Mouse (Mus musculus): ENCODE data around the gene Mrps18b. TPM values are rescaled to one million over a fixed set of nuclear protein-coding genes. Genes with fewer than 3 reads are reported as not detected.

Gene Mrps18b
- polyA plus RNA-seq, 1 experiment: 69.7 TPM

DNA sequence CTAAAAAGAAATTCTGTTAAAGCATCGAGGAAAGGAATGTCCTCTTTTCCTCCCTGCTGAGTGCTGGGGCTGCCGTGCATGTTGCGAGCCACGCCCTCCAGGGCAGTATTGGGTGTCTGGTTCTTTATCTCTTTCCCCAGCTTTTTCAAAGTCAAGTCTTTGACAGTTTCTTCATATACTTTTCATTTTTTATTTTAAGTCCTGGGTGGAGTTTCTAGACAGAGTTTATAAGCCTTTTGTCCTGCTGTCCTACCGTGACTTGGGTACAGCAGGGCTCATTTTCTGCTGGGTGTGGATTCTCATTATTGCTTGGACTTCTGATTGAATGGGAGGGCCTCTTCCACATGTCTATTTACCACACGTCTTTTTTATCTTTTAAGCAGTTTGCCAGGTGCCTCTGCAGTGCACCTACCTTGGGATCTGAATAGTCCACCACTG lies 3.7 kb upstream of the Mrps18b start:
- no peak overlapping the region for H3K4me3 ChIP-seq (ENCODE audit: control insufficient read depth, insufficient read depth, low read length)
- WGBS: 72% methylated on average over 6 of the region's 6 CpGs
- peaks cover 29% of the 10 kb centered on the region for H3K36me3 ChIP-seq (ENCODE audit: control insufficient read depth, insufficient read depth, low read length)
- TF ChIP-seq CTCF (IDR thresholded peaks at IDR 0.05; ENCODE audit: borderline replicate concordance, control insufficient read depth, extremely low read depth, insufficient read depth, low read length, poor library complexity) (no peak), POLR2A (IDR thresholded peaks at IDR 0.05; ENCODE audit: control insufficient read depth, extremely low read depth, insufficient read depth, low read length, poor library complexity) (no peak)
- H3K27me3 ChIP-seq (ENCODE audit: control insufficient read depth, insufficient read depth, low read length): no peaks in the 10 kb centered on the region
- peaks cover 9% of the 10 kb centered on the region for H3K4me1 ChIP-seq (replicated peaks; ENCODE audit: control insufficient read depth, insufficient read depth, low read length)
- no peak overlapping the region for H3K27ac ChIP-seq (ENCODE audit: control insufficient read depth, insufficient read depth, low read length)
- no peak for DNase-seq

DNA sequence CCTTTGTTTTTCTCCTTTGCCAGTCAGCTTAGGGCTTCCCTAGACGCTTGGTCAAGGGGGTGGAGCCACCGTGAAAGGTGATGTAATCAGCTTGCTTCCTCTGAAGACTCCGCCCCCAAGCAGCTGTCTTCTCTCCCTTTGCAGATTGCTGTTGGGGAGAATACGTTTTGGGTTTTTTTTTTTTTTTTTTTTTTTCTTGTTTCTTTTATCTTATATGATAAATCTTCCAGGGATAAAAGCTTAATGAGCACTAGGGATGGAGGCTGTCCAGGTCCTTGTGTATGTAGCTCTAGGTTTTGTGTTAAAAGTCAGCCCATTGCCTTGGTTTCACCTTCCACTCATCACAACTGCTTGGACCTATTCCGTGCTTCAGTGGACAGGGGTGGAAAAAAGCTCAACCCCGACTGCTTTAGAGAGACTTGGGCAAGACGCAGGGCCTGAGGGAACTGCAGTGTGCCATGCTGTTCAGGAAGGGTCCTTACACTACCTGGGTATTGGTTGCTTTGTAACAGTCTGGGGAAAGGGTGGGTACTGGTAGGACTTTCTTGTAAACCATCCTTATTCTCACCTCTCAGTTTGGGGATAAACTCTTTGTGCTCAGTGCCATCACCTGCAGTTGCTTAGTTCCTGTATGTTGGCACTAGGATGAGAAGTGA lies 3.0 kb upstream of the Mrps18b start:
- Histone ChIP-seq H3K27me3 (ENCODE audit: control insufficient read depth, insufficient read depth, low read length) (no peaks in the 10 kb centered on the region), H3K36me3 (ENCODE audit: control insufficient read depth, insufficient read depth, low read length) (peaks cover 22% of the 10 kb centered on the region), H3K4me1 (replicated peaks; ENCODE audit: control insufficient read depth, insufficient read depth, low read length) (peaks cover 9% of the 10 kb centered on the region), H3K27ac (ENCODE audit: control insufficient read depth, insufficient read depth, low read length) (peak overlapping the region; percentile 75), H3K4me3 (ENCODE audit: control insufficient read depth, insufficient read depth, low read length) (peak overlapping the region; percentile 39)
- WGBS: 8% methylated on average over 7 of the region's 7 CpGs
- no peak for TF ChIP-seq CTCF (IDR thresholded peaks at IDR 0.05; ENCODE audit: borderline replicate concordance, control insufficient read depth, extremely low read depth, insufficient read depth, low read length, poor library complexity)
- 0 out of 2 replicates have a peak, but pooled peaks have one; percentile 36 for TF ChIP-seq POLR2A (IDR thresholded peaks at IDR 0.05; ENCODE audit: control insufficient read depth, extremely low read depth, insufficient read depth, low read length, poor library complexity)
- peak; percentile 97 for DNase-seq

GRCm38 (mm10) chr17:35918276-35919059 lies 2.3 kb upstream of the Mrps18b start:
- H3K36me3 ChIP-seq (ENCODE audit: control insufficient read depth, insufficient read depth, low read length): peaks cover 15% of the 10 kb centered on the region
- H3K4me3 ChIP-seq (ENCODE audit: control insufficient read depth, insufficient read depth, low read length): peak overlapping the region; percentile 58
- H3K27me3 ChIP-seq (ENCODE audit: control insufficient read depth, insufficient read depth, low read length): no peaks in the 10 kb centered on the region
- TF ChIP-seq POLR2A (IDR thresholded peaks at IDR 0.05; ENCODE audit: control insufficient read depth, extremely low read depth, insufficient read depth, low read length, poor library complexity): no peak
- no peak for TF ChIP-seq CTCF (IDR thresholded peaks at IDR 0.05; ENCODE audit: borderline replicate concordance, control insufficient read depth, extremely low read depth, insufficient read depth, low read length, poor library complexity)
- peak overlapping the region; percentile 97 for H3K27ac ChIP-seq (ENCODE audit: control insufficient read depth, insufficient read depth, low read length)
- peaks cover 9% of the 10 kb centered on the region for H3K4me1 ChIP-seq (replicated peaks; ENCODE audit: control insufficient read depth, insufficient read depth, low read length)
- DNase-seq: peak; percentile 41
- 0% methylated on average over 11 of the region's 11 CpGs for WGBS

DNA sequence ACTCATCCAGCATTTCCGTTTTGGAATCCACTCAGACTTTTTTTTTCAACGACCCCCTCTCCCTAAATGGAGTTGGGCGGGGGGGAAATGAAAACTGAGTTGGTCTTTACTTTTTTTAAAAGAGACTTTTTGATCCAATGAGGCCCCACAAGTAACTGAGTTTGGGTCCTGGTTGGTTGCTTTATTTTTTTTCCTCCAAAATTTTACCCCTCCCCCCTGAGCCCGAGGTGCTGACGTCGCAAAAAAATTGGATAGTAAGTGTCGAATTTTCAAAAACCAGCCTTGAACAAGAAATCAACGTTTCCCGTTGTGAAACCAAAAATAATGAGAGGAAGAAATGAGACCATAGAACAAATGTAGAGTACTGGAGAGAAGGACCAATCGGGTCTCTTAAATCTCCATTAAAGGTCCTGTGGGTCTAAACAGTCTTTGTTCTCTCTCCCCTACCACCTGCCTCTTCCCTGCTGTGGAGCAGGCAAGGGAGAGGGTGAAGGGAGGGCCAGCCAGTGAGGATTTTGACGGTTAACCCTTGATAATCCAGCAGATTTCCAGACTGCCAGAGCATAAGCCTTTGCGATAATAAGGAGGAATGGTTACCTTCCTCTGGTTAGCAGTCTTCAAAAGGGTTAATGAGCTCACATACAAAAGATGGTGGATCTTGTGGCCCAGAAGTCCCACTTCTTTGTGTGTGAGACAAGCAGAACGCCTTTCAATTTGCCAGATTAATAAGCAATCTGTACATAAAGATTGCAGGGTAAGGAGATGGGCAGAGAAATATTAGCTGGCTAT lies 1.5 kb upstream of the Mrps18b start:
- peaks cover 10% of the 10 kb centered on the region for H3K36me3 ChIP-seq (ENCODE audit: control insufficient read depth, insufficient read depth, low read length)

DNA sequence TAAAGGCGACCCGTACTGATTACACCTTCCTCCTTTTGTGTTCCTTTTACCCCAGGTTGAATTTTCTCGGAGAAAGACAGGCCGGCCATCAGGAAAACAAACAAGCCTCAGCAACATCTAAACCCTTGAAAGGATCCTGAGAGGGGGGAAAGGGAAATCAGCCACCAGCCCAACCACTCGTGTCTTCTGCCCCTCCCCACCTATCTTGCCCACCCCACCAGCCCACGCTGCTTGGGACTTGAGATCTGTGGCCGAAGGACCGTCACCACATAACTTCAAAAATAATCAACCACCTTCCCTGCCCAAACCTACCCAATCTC lies 914 bp upstream of the Mrps18b start:
- H3K4me1 ChIP-seq (replicated peaks; ENCODE audit: control insufficient read depth, insufficient read depth, low read length): peaks cover 9% of the 10 kb centered on the region
- no peak for TF ChIP-seq CTCF (IDR thresholded peaks at IDR 0.05; ENCODE audit: borderline replicate concordance, control insufficient read depth, extremely low read depth, insufficient read depth, low read length, poor library complexity)
- TF ChIP-seq POLR2A (IDR thresholded peaks at IDR 0.05; ENCODE audit: control insufficient read depth, extremely low read depth, insufficient read depth, low read length, poor library complexity): no peak
- peak overlapping the region; percentile 98 for H3K27ac ChIP-seq (ENCODE audit: control insufficient read depth, insufficient read depth, low read length)
- WGBS: under 1% methylated on average over 8 of the region's 8 CpGs
- peaks cover 10% of the 10 kb centered on the region for H3K36me3 ChIP-seq (ENCODE audit: control insufficient read depth, insufficient read depth, low read length)
- peak overlapping the region; percentile 65 for H3K4me3 ChIP-seq (ENCODE audit: control insufficient read depth, insufficient read depth, low read length)
- H3K27me3 ChIP-seq (ENCODE audit: control insufficient read depth, insufficient read depth, low read length): no peaks in the 10 kb centered on the region
- DNase-seq: no peak

More for the DNA sequence above, 1.5 kb upstream of the Mrps18b start:
- TF ChIP-seq CTCF (IDR thresholded peaks at IDR 0.05; ENCODE audit: borderline replicate concordance, control insufficient read depth, extremely low read depth, insufficient read depth, low read length, poor library complexity) (no peak), POLR2A (IDR thresholded peaks at IDR 0.05; ENCODE audit: control insufficient read depth, extremely low read depth, insufficient read depth, low read length, poor library complexity) (no peak)
- DNase-seq: peak; percentile 40
- Histone ChIP-seq H3K4me1 (replicated peaks; ENCODE audit: control insufficient read depth, insufficient read depth, low read length) (peaks cover 9% of the 10 kb centered on the region), H3K27me3 (ENCODE audit: control insufficient read depth, insufficient read depth, low read length) (no peaks in the 10 kb centered on the region), H3K27ac (ENCODE audit: control insufficient read depth, insufficient read depth, low read length) (peak overlapping the region; percentile 98), H3K4me3 (ENCODE audit: control insufficient read depth, insufficient read depth, low read length) (peak overlapping the region; percentile 65)
- WGBS: under 1% methylated on average over 13 of the region's 13 CpGs
